Mouse (Mus musculus) right cerebral cortex, postnatal 10 days (tissue): ENCODE measurements around the gene Tmc1.

Experiments used
- DNase-seq, 2 experiments: peaks; one replicate each; pipeline ENCODE4 v3.0.0; 2021; ENCODE audit warnings: low spot score in 2 of 2

Gene Tmc1

GRCm38 (mm10) chr19:20953874-20954273, at the start of gene Tmc1:
Gene Tmc1, minus strand, starts transcription at chr19:20954202.
- no peak for DNase-seq

- no peak for DNase-seq
Observed at GRCm38 (mm10) chr19:21001552-21001951, 47.5 kb upstream of the Tmc1 start.

- DNase-seq: no peak
Observed at GRCm38 (mm10) chr19:20979244-20979643, 25.2 kb upstream of the Tmc1 start.

GRCm38 (mm10) chr19:20978148-20978547, 24.1 kb upstream of the Tmc1 start:
- DNase-seq: no peak

- DNase-seq: no peak
Observed at GRCm38 (mm10) chr19:20971926-20972325, 17.9 kb upstream of the Tmc1 start.

GRCm38 (mm10) chr19:20954815-20955214, 813 bp upstream of the Tmc1 start:
- peak in 1 of 2 experiments; percentile 16 for DNase-seq

GRCm38 (mm10) chr19:20944446-20944845, 9.6 kb downstream of the Tmc1 start:
- DNase-seq: no peak

- DNase-seq: no peak
Observed at GRCm38 (mm10) chr19:20924282-20924681, 29.7 kb downstream of the Tmc1 start.

GRCm38 (mm10) chr19:20923336-20924211, 30.4 kb downstream of the Tmc1 start:
- DNase-seq: no peak

- DNase-seq: peak in 1 of 2 experiments; percentile 36
Observed at GRCm38 (mm10) chr19:20918241-20918640, 35.8 kb downstream of the Tmc1 start.

- DNase-seq: no peak
Observed at GRCm38 (mm10) chr19:20915151-20915550, 38.9 kb downstream of the Tmc1 start.

- no peak for DNase-seq
Observed at GRCm38 (mm10) chr19:20910356-20910755, 43.6 kb downstream of the Tmc1 start.

- DNase-seq: no peak
Observed at GRCm38 (mm10) chr19:20881205-20881604, 72.8 kb downstream of the Tmc1 start.

- no peak for DNase-seq
Observed at GRCm38 (mm10) chr19:20875881-20876280, 78.1 kb downstream of the Tmc1 start.

- no peak for DNase-seq
Observed at GRCm38 (mm10) chr19:20861779-20862178, 92.2 kb downstream of the Tmc1 start.

GRCm38 (mm10) chr19:20860270-20860669, 93.7 kb downstream of the Tmc1 start:
- DNase-seq: no peak

GRCm38 (mm10) chr19:20857819-20858218, 96.2 kb downstream of the Tmc1 start:
- no peak for DNase-seq

- DNase-seq: no peak
Observed at GRCm38 (mm10) chr19:20848906-20849305, 105.1 kb downstream of the Tmc1 start.

GRCm38 (mm10) chr19:20847476-20848073, 106.4 kb downstream of the Tmc1 start:
- DNase-seq: no peak

- no peak for DNase-seq
Observed at GRCm38 (mm10) chr19:20837422-20837821, 116.6 kb downstream of the Tmc1 start.

- peak; percentile 17 to 18 for DNase-seq
Observed at GRCm38 (mm10) chr19:20836055-20836845, 117.8 kb downstream of the Tmc1 start.

GRCm38 (mm10) chr19:20834895-20835294, 119.1 kb downstream of the Tmc1 start:
- no peak for DNase-seq
